Mouse (Mus musculus): ENCODE data around the gene Mpv17l2. TPM values are rescaled to one million over a fixed set of nuclear protein-coding genes. Genes with fewer than 3 reads are reported as not detected.

Mpv17l2 gene
- polyA plus RNA-seq, 1 experiment from 2014 or later: 36.6 TPM

DNA sequence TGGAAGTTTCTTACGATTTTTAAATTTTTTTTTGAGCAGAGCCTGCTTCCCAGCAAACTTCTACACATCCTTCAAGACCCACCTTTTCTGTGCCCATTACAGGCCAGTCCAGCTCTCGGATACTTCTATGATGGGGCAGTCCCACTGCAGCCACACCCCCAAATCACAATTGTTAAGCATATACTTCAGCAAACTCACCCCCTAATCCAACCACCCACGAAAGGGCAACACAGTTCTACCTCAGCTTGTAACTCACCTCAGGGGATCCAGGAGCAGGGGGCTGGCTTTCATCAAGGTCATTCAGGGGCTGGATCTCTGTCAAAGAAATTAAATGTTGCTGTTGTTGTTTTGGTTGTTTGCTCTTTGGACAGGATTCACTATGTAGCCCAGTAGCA is 26.3 kb upstream of the Mpv17l2 start:
- Histone ChIP-seq H3K27ac (no peak overlapping the region), H3K27me3 (no peaks in the 10 kb centered on the region), H3K4me2 (replicated peaks) (no peak overlapping the region), H3K4me3 (no peak overlapping the region), H3K4me1 (peaks cover 27% of the 10 kb centered on the region), H3K9ac (no peak overlapping the region), H3K36me3 (peaks cover 73% of the 10 kb centered on the region), H3K9me3 (no peaks in the 10 kb centered on the region)
- no peak for ATAC-seq (ENCODE audit: low FRiP score, low read depth)
- WGBS: 87% methylated on average over 3 of the region's 3 CpGs

GRCm38 (mm10) chr8:70786291-70787050 is 25.7 kb upstream of the Mpv17l2 start:
- H3K4me2 ChIP-seq (replicated peaks): no peak overlapping the region
- H3K27ac ChIP-seq: no peak overlapping the region
- WGBS: 88% methylated on average over 25 of the region's 25 CpGs
- H3K27me3 ChIP-seq: no peaks in the 10 kb centered on the region
- ATAC-seq (ENCODE audit: low FRiP score, low read depth): no peak
- H3K9me3 ChIP-seq: no peaks in the 10 kb centered on the region
- no peak overlapping the region for H3K4me3 ChIP-seq
- peaks cover 22% of the 10 kb centered on the region for H3K4me1 ChIP-seq
- 0 out of 2 replicates have a peak overlapping the region, but pooled peaks have one; percentile 13 for H3K9ac ChIP-seq
- peaks cover 79% of the 10 kb centered on the region for H3K36me3 ChIP-seq

GRCm38 (mm10) chr8:70780093-70780492 is 19.3 kb upstream of the Mpv17l2 start:
- Histone ChIP-seq H3K4me1 (peaks cover 22% of the 10 kb centered on the region), H3K27me3 (no peaks in the 10 kb centered on the region), H3K4me3 (no peak overlapping the region), H3K9me3 (no peaks in the 10 kb centered on the region), H3K9ac (no peak overlapping the region), H3K36me3 (peaks cover 72% of the 10 kb centered on the region), H3K27ac (no peak overlapping the region), H3K4me2 (replicated peaks) (no peak overlapping the region)
- WGBS: 76% methylated on average over 11 of the region's 11 CpGs
- no peak for ATAC-seq (ENCODE audit: low FRiP score, low read depth)

- Histone ChIP-seq H3K27me3 (no peaks in the 10 kb centered on the region), H3K9me3 (no peaks in the 10 kb centered on the region), H3K9ac (peak within 1 kb of the TSS; percentile 98), H3K4me2 (replicated peaks) (peak within 1 kb of the TSS; percentile 93), H3K4me3 (peak within 1 kb of the TSS; percentile 87), H3K27ac (peak within 1 kb of the TSS; percentile 98), H3K4me1 (peaks cover 49% of the 10 kb centered on the region), H3K36me3 (peaks cover 71% of the 10 kb centered on the region)
- WGBS: under 1% methylated on average over 93 of the region's 94 CpGs
- ATAC-seq (ENCODE audit: low FRiP score, low read depth): peak; percentile 93
Measured at GRCm38 (mm10) chr8:70776496-70777444, 16.0 kb upstream of the Mpv17l2 start, which contains the start of gene Pik3r2. Gene Pik3r2 (minus strand): TSS chr8:70776713.

GRCm38 (mm10) chr8:70775851-70776495 is 15.2 kb upstream of the Mpv17l2 start:
- Histone ChIP-seq H3K9me3 (no peaks in the 10 kb centered on the region), H3K9ac (peak overlapping the region; percentile 98), H3K27me3 (no peaks in the 10 kb centered on the region), H3K36me3 (peaks cover 71% of the 10 kb centered on the region), H3K4me3 (peak overlapping the region; percentile 87), H3K27ac (peak overlapping the region; percentile 67; the same call in 1 of the 2 replicates), H3K4me2 (replicated peaks) (peak overlapping the region; percentile 93), H3K4me1 (peaks cover 49% of the 10 kb centered on the region)
- no peak; the same call in 1 of the 2 replicates for ATAC-seq (ENCODE audit: low FRiP score, low read depth)
- 2% methylated on average over 34 of the region's 34 CpGs for WGBS

- H3K4me2 ChIP-seq (replicated peaks): peak overlapping the region; percentile 93
- no peak overlapping the region for H3K27ac ChIP-seq
- H3K9ac ChIP-seq: peak overlapping the region; percentile 98
- H3K4me3 ChIP-seq: peak overlapping the region; percentile 87
- peaks cover 49% of the 10 kb centered on the region for H3K4me1 ChIP-seq
- H3K36me3 ChIP-seq: peaks cover 71% of the 10 kb centered on the region
- H3K27me3 ChIP-seq: no peaks in the 10 kb centered on the region
- H3K9me3 ChIP-seq: no peaks in the 10 kb centered on the region
- 93% methylated on average over 5 of the region's 5 CpGs for WGBS
- no peak for ATAC-seq (ENCODE audit: low FRiP score, low read depth)
Measured at GRCm38 (mm10) chr8:70775227-70775626, 14.5 kb upstream of the Mpv17l2 start.

DNA sequence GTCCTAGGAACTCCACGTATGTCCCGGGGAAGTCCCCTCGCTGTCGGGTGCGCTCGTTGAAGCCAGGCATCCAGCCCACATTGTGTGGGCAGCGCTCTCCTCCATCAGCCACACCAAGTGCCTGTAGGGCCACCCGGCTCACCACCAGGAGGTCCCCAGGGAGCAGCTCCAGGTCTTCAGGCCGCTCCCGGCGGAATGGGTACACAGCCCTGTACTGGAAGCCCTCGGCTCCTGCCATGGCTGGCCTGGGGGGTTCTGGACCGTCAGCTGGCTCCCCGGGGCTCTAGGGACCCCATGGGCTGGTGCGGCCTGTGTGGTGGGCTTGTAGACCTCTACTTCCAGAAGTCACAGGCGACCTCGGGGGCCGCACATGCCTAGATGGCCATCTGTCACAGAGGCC is 14.0 kb upstream of the Mpv17l2 start:
- WGBS: 95% methylated on average over 18 of the region's 18 CpGs
- Histone ChIP-seq H3K4me1 (peaks cover 49% of the 10 kb centered on the region), H3K9me3 (no peaks in the 10 kb centered on the region), H3K4me3 (peak overlapping the region; percentile 87), H3K4me2 (replicated peaks) (peak overlapping the region; percentile 93), H3K27ac (0 out of 2 replicates have a peak overlapping the region, but pooled peaks have one; percentile 24), H3K36me3 (peaks cover 71% of the 10 kb centered on the region), H3K27me3 (no peaks in the 10 kb centered on the region), H3K9ac (peak overlapping the region; percentile 98)
- ATAC-seq (ENCODE audit: low FRiP score, low read depth): no peak

DNA sequence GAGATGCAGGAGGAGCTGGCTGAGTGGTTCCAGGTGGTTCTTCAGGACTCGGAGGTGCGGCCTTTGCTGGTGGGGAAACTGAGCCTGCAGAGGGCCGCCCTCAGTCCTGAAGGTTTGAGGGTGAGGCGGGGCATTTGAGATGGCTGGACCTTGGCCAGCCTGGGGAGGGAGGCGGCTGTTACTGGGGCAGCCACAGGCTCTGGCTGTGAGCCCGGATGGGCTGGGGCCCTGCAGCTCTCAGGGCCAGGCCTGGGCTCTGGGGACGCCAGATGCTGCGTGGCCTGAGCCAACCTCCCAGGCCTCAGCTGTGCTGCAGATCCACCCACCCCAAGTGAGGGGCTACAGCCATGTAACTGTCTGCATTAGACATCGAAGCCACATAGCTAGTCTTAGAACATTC is 13.1 kb upstream of the Mpv17l2 start:
- Histone ChIP-seq H3K9me3 (no peaks in the 10 kb centered on the region), H3K27me3 (no peaks in the 10 kb centered on the region), H3K36me3 (peaks cover 70% of the 10 kb centered on the region), H3K9ac (peak overlapping the region; percentile 98), H3K4me1 (peaks cover 49% of the 10 kb centered on the region), H3K4me3 (peak overlapping the region; percentile 8; the same call in 1 of the 2 replicates), H3K4me2 (replicated peaks) (peak overlapping the region; percentile 93), H3K27ac (peak overlapping the region; percentile 79; the same call in 1 of the 2 replicates)
- 55% methylated on average over 9 of the region's 9 CpGs for WGBS
- ATAC-seq (ENCODE audit: low FRiP score, low read depth): no peak

DNA sequence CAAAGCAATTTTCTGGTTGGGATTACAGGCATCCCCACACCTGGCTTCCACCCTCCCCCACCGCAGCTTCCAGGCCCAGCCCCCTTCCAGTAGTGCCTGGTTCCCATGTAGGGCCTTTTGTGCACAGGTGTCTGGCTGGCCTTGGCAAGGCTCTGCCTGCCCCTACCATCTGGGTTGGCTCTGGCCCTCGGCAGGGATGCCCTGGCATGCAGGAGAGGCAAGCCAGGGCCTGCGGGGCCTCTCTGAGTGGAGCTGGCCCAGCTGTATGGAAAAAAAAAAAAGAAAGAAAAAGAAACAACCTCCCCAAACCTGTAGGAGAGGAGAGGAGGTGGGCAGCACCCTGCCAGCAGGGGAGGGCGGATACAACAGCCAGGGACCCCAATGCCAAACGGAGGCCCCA is 12.7 kb upstream of the Mpv17l2 start:
- H3K9me3 ChIP-seq: no peaks in the 10 kb centered on the region
- peaks cover 70% of the 10 kb centered on the region for H3K36me3 ChIP-seq
- H3K4me1 ChIP-seq: peaks cover 46% of the 10 kb centered on the region
- peak overlapping the region; percentile 93 for H3K4me2 ChIP-seq (replicated peaks)
- ATAC-seq (ENCODE audit: low FRiP score, low read depth): no peak
- peak overlapping the region; percentile 98 for H3K9ac ChIP-seq
- H3K27me3 ChIP-seq: no peaks in the 10 kb centered on the region
- H3K27ac ChIP-seq: peak overlapping the region; percentile 79; the same call in 1 of the 2 replicates
- WGBS: 69% methylated on average over 5 of the region's 5 CpGs
- H3K4me3 ChIP-seq: peak overlapping the region; percentile 8; the same call in 1 of the 2 replicates

- no peak for ATAC-seq (ENCODE audit: low FRiP score, low read depth)
- Histone ChIP-seq H3K4me1 (peaks cover 41% of the 10 kb centered on the region), H3K9me3 (no peaks in the 10 kb centered on the region)
Measured at GRCm38 (mm10) chr8:70772890-70773289, 12.1 kb upstream of the Mpv17l2 start.

DNA sequence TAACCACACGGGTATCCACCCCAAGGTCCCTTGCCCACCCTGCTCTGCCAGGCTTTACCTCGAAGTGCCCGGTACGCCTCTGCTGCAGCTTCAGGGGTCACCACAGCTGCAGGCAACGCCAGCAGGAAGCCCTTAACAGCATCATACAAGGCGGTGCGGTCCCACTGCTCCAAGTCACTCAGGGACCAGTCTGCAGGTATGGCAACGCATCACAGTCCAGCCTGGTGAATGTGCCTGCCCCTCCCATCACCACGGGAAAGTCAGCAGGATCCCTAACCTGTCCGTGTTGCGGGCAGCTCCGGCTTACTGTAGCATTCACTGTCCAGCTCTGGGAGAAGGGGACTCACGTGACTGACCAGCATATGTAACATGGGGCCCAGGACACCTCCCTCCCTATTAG is 11.3 kb upstream of the Mpv17l2 start:
- Histone ChIP-seq H3K27ac (no peak overlapping the region), H3K9me3 (no peaks in the 10 kb centered on the region), H3K36me3 (peaks cover 75% of the 10 kb centered on the region), H3K4me3 (no peak overlapping the region), H3K27me3 (no peaks in the 10 kb centered on the region), H3K4me2 (replicated peaks) (no peak overlapping the region), H3K9ac (no peak overlapping the region), H3K4me1 (peaks cover 37% of the 10 kb centered on the region)
- WGBS: 92% methylated on average over 13 of the region's 13 CpGs
- ATAC-seq (ENCODE audit: low FRiP score, low read depth): no peak

More at GRCm38 (mm10) chr8:70772890-70773289, 12.1 kb upstream of the Mpv17l2 start:
- Histone ChIP-seq H3K4me3 (no peak overlapping the region), H3K9ac (no peak overlapping the region), H3K27ac (peak overlapping the region; percentile 79; the same call in 1 of the 2 replicates), H3K36me3 (peaks cover 70% of the 10 kb centered on the region), H3K4me2 (replicated peaks) (peak overlapping the region; percentile 93; the same call in 1 of the 2 replicates), H3K27me3 (no peaks in the 10 kb centered on the region)
- 87% methylated on average over 9 of the region's 9 CpGs for WGBS

Measured in limb, embryonic 13.5 days (tissue).